Mouse (Mus musculus): ENCODE measurements around the gene Polr2l.
"Not testable (repeated sequence)": the region's sequence is repeated elsewhere in the genome, so short reads cannot be mapped to it uniquely, and the experiment has no call there.

Polr2l gene

GRCm38 (mm10) chr7:141447110-141447991 is 27.6 kb downstream of the Polr2l start, which contains the start of gene Rplp2:
Gene Rplp2, plus strand, starts transcription at chr7:141447370.
- peak; percentile 94 to 96 for DNase-seq

GRCm38 (mm10) chr7:141446374-141446773 is 28.6 kb downstream of the Polr2l start:
- not testable (repeated sequence) for DNase-seq

- peak; percentile 27 to 38 for DNase-seq
Measured at GRCm38 (mm10) chr7:141443828-141444237, 31.1 kb downstream of the Polr2l start, which contains the start of gene Pidd1. Gene Pidd1, minus strand, starts transcription at chr7:141444025.

GRCm38 (mm10) chr7:141443081-141443821 is 31.7 kb downstream of the Polr2l start:
- DNase-seq = no peak

GRCm38 (mm10) chr7:141442199-141442598 is 32.7 kb downstream of the Polr2l start:
- no peak for DNase-seq

GRCm38 (mm10) chr7:141441460-141441859 is 33.5 kb downstream of the Polr2l start:
- no peak for DNase-seq

- peak; percentile 73 to 75 for DNase-seq
Measured at GRCm38 (mm10) chr7:141440613-141441012, 34.3 kb downstream of the Polr2l start.

GRCm38 (mm10) chr7:141439811-141440210 is 35.1 kb downstream of the Polr2l start:
- peak in 1 of 2 experiments; percentile 29 for DNase-seq

GRCm38 (mm10) chr7:141439140-141439679 is 35.7 kb downstream of the Polr2l start:
- DNase-seq = peak in 1 of 2 experiments; percentile 37

GRCm38 (mm10) chr7:141438201-141438968 is 36.5 kb downstream of the Polr2l start:
- DNase-seq = peak; percentile 88 to 89

GRCm38 (mm10) chr7:141437178-141438120 is 37.5 kb downstream of the Polr2l start, which contains the start of gene Slc25a22:
Gene Slc25a22, minus strand, starts transcription at chr7:141437892.
- peak; percentile 83 to 92 for DNase-seq

GRCm38 (mm10) chr7:141436523-141436892 is 38.4 kb downstream of the Polr2l start:
- peak in 1 of 2 experiments; percentile 27 for DNase-seq

- DNase-seq = peak in 1 of 2 experiments; percentile 43
Measured at GRCm38 (mm10) chr7:141435856-141436522, 38.9 kb downstream of the Polr2l start.

GRCm38 (mm10) chr7:141435129-141435855 is 39.6 kb downstream of the Polr2l start:
- DNase-seq = peak; percentile 79 to 82

GRCm38 (mm10) chr7:141434464-141434863 is 40.5 kb downstream of the Polr2l start:
- DNase-seq = peak; percentile 85 to 89

- peak; percentile 49 to 62 for DNase-seq
Measured at GRCm38 (mm10) chr7:141433517-141434400, 41.2 kb downstream of the Polr2l start.

GRCm38 (mm10) chr7:141432741-141433516 is 42.0 kb downstream of the Polr2l start:
- DNase-seq = peak; percentile 93 to 97

- DNase-seq = peak; percentile 58 to 68
Measured at GRCm38 (mm10) chr7:141432186-141432611, 42.7 kb downstream of the Polr2l start.

Data from cerebellum, adult 18-20 months (tissue).